Mouse (Mus musculus) CD4-positive, CD25-positive, alpha-beta regulatory T cell, adult 4 months (primary cell): Measurements from ENCODE around the gene 2310033P09Rik. TPM values are rescaled to one million over a fixed set of nuclear protein-coding genes. Genes with fewer than 3 reads are reported as not detected.

ENCODE experiments used
- ATAC-seq: one replicate; pipeline ENCODE4 v1.8.0; 2017
- polyA plus RNA-seq, 2 experiments: library from polyadenylated mRNA; unstranded; fragments of 100-300 nt; shearing (Covaris generic); gene quantifications; one replicate each; pipeline ENCODE4 v1.2.1; 2017

Gene 2310033P09Rik
- polyA plus RNA-seq = 10 to 100 TPM; 18.8 to 26.1 TPM

GRCm38 (mm10) chr11:59208153-59208831 is at the start of gene 2310033P09Rik:
Gene 2310033P09Rik (plus strand): TSS chr11:59208321.
- peak; percentile 79 for ATAC-seq

GRCm38 (mm10) chr11:59159099-59159498 is 49.0 kb upstream of the 2310033P09Rik start:
- no peak for ATAC-seq

DNA sequence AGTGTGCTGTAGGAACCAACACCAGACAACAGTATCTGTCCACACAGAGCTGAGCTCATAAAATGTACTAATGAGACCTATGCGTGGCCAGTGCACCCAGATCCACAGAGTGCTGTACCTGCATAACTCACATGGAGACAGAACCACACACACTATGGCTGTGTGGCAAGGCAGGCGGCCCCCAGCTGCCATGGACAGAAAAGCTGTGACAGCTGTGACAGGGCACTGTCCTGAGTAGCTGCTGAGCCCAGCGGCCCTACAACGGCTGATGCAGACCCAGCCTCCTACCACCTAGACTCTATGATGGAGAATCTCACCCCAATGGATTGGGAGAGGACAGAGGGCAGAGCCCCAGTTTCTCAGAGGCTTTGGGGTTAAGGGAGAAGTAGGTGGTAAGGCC is 48.6 kb upstream of the 2310033P09Rik start:
- no peak for ATAC-seq

DNA sequence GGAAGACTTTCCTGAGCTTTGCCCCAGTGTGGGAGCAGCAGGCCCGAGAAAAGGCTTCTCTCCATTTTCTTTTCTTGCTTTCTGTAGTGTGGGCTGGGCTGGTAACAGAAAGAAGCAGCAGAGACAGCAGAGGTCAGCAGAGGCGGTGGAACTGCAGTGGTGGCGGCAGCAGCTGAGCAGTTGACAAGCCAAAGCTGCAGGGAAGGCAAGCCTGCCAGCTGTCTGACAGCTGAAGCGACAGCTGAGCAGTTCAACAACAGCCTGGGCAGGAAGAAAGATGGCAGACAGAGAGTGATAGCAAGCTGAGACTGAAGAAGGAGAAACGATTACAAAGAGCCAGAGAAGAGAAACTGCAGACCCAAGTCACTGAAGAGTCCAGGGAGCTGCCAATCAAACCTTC is 46.7 kb upstream of the 2310033P09Rik start:
- ATAC-seq = no peak

DNA sequence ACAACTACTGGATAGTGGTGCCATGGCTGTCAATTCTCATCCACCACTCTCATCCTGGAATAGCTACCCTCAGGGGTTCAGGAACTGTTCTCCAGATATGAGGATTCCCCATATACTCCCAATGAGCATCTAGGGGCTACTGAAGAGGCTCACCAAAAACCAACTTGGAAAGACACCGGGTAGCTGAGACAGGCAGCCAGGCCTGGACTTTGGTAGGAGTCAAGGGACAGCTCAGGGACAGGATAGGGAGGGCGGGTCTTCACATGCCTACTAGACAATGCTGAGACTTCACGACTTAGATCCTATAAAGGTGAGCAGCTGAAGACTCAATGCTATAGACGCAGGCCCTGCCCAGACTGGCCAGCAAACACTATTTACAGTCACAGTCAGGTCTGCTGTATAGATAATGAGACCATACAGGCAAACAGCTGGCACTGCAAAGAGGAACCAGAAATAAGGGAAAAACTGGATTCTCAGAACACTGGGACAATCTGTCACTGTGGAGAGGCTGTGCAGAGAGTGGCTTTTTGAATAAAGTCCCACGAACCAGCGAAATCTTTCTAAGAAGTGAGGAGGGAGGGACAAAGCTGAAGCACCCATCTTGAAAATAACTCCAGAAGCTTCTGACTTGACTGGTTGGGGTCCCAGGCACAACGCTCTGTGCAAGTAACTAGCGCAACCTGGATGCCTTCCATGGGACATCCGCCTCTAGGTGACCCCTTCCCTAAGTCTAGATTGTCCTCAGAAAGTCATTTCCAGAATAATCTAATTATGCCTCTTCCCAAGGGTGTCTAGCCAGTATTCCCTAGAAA is 45.5 kb upstream of the 2310033P09Rik start:
- no peak for ATAC-seq

GRCm38 (mm10) chr11:59163255-59164236 is 44.6 kb upstream of the 2310033P09Rik start, which contains the start of gene Iba57:
Gene Iba57 (minus strand): TSS chr11:59163739.
- ATAC-seq = peak; percentile 98

DNA sequence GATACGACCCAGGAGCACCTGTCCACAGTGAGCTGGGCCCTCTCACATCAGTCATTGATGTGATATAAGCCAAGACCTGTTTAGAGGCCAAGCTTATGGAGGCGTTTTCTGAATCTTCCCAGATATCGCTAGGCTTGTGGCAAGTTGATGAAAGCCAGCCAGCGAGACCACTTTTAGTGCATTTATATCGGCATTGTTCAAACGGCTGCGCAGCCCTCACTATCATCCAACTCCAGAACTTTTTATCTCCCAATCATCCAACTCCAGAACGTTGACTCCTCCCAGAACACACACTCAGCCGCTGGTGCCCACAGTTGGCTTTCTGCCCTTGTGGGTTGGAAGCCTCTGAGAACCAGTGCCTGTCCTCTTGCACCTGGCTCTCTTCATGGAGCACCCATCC is 43.7 kb upstream of the 2310033P09Rik start:
- no peak for ATAC-seq

GRCm38 (mm10) chr11:59165616-59166241 is 42.4 kb upstream of the 2310033P09Rik start:
- ATAC-seq = no peak

- no peak for ATAC-seq
Measured at GRCm38 (mm10) chr11:59169807-59170206, 38.3 kb upstream of the 2310033P09Rik start.

DNA sequence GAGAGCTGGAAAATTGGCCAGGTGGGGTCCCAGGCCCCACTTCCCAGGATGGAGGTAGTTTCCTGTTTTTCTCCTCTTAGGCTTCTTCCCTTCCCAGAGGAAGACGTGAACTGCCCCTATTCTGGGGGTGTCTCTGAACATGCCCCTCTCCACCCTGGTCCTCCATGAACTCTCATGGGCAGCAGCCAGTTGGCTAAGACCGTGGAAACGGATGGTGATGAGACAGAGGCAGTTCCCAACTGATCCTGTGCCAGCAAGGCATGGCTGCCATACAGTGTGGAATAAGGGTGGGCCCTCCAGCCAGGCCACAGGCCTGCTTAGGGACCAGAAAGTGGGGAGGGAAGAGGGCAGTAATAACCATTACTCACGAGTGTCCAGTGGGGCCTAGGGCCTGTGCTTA is 37.6 kb upstream of the 2310033P09Rik start:
- ATAC-seq = no peak

DNA sequence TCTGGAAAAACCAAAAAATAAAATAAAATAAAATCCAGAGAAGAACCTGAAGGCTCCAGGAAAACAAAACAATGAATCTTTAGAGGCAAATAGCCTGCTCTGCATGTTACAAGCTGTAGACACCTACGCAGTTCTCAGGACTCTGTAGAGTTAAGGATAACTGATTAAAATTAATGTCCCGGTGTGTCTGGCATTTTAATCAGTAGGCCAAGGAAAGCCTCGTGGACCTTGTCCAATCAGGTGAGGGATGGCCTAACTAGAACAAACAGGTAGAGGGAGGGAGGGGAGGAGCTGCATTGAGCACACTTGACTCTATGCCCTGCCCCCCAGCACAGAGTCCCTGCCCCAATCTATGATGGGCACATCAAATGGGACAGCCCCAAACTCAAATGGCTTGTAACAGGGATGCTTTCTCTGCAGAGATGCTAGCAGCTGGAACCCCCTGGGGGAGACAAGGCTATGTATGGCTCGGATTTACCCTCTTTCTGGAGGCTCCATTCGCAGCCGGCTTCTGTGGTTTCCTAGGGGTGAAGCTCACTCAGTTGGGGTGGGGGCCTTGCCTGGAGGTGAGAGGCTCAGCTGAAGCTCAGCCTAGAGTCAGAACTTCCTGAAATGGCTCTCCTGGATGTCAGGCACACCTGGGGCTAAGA is 33.8 kb upstream of the 2310033P09Rik start:
- ATAC-seq = no peak

- ATAC-seq = no peak
Measured at GRCm38 (mm10) chr11:59176475-59176874, 31.6 kb upstream of the 2310033P09Rik start.

DNA sequence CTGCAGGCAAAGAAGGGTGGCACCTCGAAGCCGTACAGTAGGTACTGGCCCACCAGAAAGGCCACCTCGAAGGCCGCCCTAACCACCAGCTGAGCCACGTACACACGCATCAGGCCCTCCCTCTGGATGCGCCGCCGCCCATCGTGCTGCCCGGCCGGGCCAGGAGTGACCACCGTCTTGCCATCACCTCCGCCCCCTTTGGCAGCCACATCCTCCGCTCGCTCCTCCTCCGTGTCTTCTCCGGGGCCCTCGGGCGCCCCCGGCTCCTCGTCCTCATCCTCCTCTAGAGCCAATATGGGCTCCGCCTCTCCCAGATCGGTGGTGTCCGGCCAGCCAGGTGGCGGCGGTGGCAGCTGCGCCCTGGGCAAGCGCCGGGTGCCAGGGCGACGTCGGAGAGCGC is 31.2 kb upstream of the 2310033P09Rik start:
- no peak for ATAC-seq

DNA sequence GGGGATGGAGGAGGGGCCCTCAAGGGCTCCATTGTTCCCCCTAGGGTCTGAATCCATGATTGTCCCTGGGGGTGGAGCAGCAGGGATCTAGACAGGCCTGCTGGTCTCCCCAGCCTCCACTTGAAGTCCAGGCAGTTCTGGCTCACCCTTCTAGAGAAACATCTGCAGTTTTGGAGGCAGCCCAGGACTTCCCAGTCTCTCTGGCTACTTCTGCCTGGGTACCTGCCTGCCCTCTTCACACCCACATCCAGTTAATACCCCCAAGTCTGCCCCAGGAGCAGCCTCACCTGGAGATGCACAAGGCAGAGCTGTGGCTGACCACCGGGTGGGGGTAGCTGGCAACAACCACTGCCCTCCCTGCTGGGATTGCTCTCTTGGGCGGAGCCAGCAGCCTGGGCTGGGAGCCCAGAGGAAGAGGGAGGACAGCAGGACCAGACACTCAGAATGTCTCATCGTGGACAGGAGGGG is 25.2 kb upstream of the 2310033P09Rik start, which contains the start of gene Gjc2:
Gene Gjc2, minus strand, starts transcription at position 350 of the 468 bp plus-strand sequence.
- ATAC-seq = no peak

GRCm38 (mm10) chr11:59183821-59184220 is 24.3 kb upstream of the 2310033P09Rik start:
- peak; percentile 77 for ATAC-seq

DNA sequence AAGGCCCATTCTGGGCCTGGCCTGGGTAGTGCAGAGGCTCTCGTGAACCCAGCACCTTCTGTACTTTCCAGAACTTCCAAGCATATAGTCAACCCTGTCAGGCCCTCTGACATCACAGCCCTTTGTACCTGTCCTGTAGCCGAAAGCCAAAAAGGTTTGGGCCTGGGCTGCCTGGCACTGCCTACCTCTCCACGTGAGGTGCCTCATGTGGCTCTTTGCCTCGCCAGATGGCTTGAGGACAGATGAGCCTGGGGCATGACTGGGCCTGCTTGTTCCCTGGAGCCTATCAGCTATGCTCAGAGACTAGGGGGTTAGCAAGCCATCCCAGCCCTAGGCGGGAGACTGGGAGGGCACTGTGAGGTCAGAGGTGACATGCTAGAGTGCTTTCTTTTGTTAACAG is 22.6 kb upstream of the 2310033P09Rik start:
- no peak for ATAC-seq

GRCm38 (mm10) chr11:59187706-59188105 is 20.4 kb upstream of the 2310033P09Rik start:
- ATAC-seq = no peak

DNA sequence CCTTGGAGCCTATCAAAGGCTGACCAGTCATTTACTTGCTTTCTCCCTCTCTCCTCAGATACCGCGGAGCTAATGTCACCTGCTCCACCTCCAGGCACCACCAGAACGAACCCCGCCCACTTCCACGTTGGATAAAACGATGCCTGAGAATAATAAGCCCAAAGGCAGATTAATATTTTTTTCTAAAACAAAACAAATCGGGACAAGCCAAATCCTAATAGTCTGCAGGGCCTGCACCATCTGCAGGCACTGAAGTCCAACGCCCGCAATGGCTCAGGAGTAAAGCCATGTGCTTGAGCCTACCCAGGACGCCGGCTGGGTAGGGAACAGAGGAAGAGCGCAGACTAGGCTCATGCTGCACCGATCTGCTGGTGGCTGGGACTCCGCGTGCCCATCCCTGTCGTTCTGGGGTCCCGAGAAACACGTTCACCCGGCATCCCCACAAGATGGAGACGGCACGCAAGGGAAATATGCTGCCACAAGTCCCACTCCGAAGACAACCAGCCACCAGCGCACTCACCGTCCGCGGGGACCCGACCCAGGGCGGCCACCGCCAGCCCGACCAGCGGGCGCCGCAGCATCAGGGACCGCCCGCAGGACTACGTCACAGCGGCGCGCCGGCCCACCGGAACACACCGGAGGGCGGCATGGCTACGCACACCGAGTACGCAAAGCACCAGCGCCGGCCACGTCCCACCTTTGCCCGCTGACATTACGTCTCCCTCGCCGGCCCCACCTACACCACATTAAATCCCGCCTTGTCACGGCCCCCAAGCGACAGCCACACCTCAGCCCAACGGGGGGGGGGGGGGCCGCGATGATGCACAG is 16.7 kb upstream of the 2310033P09Rik start:
- peak; percentile 96 for ATAC-seq

- ATAC-seq = no peak
Measured at GRCm38 (mm10) chr11:59192059-59192386, 16.1 kb upstream of the 2310033P09Rik start, which contains the start of gene Guk1. Gene Guk1 (minus strand): TSS chr11:59192212.

- ATAC-seq = no peak
Measured at GRCm38 (mm10) chr11:59196230-59196629, 11.9 kb upstream of the 2310033P09Rik start.
